Mouse (Mus musculus): ENCODE measurements around the gene Lpar3.

DNA sequence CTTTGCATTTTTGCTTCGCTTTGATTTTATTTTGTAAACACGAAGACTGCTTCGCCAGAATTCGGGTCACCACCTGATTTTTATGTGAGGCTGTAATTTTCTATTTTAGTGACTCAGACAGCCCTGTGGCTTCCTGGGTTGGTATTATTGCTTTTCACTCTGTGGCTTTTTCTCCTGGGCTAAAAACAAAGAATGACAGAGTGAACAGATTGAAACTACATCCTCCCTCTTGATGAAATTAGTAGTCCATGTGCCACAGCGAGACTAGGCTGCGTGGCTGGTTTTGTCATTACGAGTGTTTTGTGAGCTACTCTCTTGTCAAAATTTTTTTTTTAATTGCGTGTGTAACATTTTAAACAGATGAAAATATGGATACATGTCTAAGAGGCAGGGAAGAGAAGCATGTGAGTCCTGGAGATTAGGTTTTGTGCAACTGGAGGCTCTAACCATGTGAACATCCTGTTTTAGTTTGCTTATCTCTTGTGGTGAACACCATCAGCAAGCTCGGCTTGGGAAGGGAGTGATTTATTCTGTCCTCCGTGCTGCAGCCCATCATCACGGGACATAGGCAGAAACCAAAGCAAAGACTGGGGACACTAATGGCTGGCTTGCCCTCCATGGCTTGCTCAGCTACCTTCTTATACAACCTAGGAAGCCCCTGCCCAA is 54.7 kb downstream of the Lpar3 start:
- TF ChIP-seq CTCF (conservative IDR thresholded peaks at IDR 0.05; ENCODE audit: low read length) (no peak), NANOG (IDR thresholded peaks at IDR 0.05; ENCODE audit: borderline replicate concordance, low read length) (no peak), POU5F1 (IDR thresholded peaks at IDR 0.05; ENCODE audit: borderline replicate concordance, low read length) (no peak)

Data from E14TG2a.4 (cell line).